Mouse (Mus musculus) hindbrain, embryonic 13.5 days (tissue): ENCODE measurements at regions not wholly inside any gene's neighbourhood (a gene's known extent, or its start where the extent isn't known, plus 50 kb on each side); places are given as distances from the start of the nearest gene placed in this dataset.
A peak's percentile ranks its signal among the peaks of the same experiment; 100 is the strongest.

Source experiments
- ATAC-seq: fragments of 200-750 bp; cut with Nextera tagmentation; 2 replicates; pipeline ENCODE4 v1.8.0; 2017; ENCODE audit warnings: moderate TSS enrichment; ENCODE audit not compliant: low FRiP score
- H3K27ac ChIP-seq: fragments of 300-500 bp; sonication (generic); 2 replicates; pipeline ENCODE4 v1.5.1; 2015; ENCODE audit warnings: inconsistent platforms, mild to moderate bottlenecking, moderate library complexity
- H3K27me3 ChIP-seq: fragments of 300-500 bp; sonication (generic); 2 replicates; pipeline ENCODE4 v1.6.1; 2015; ENCODE audit warnings: mild to moderate bottlenecking, inconsistent platforms
- H3K36me3 ChIP-seq: fragments of 300-500 bp; sonication (generic); 2 replicates; pipeline ENCODE4 v1.6.1; 2015; ENCODE audit warnings: mild to moderate bottlenecking, inconsistent platforms
- H3K4me1 ChIP-seq: fragments of 300-500 bp; sonication (generic); replicated peaks from 2 replicates; pipeline ENCODE4 v1.6.1; 2015; ENCODE audit warnings: inconsistent platforms
- H3K4me2 ChIP-seq: fragments of 300-500 bp; sonication (generic); 2 replicates; pipeline ENCODE4 v1.6.1; 2015; ENCODE audit warnings: inconsistent platforms, mild to moderate bottlenecking, moderate library complexity
- H3K4me3 ChIP-seq: fragments of 300-500 bp; sonication (generic); 2 replicates; pipeline ENCODE4 v1.5.1; 2015; ENCODE audit warnings: mild to moderate bottlenecking, inconsistent platforms
- H3K9ac ChIP-seq: fragments of 300-500 bp; sonication (generic); 2 replicates; pipeline ENCODE4 v1.6.1; 2015; ENCODE audit warnings: mild to moderate bottlenecking, inconsistent platforms
- H3K9me3 ChIP-seq: fragments of 300-500 bp; sonication (generic); 2 replicates; pipeline ENCODE4 v1.6.1; 2016; ENCODE audit warnings: inconsistent platforms
- WGBS: fragments of 180-500 bp; shearing (Covaris S2); methylation state at CpG from one replicate; pipeline ENCODE4 v1.1.7; 2015; 5-methylcytosine and 5-hydroxymethylcytosine counted together

DNA sequence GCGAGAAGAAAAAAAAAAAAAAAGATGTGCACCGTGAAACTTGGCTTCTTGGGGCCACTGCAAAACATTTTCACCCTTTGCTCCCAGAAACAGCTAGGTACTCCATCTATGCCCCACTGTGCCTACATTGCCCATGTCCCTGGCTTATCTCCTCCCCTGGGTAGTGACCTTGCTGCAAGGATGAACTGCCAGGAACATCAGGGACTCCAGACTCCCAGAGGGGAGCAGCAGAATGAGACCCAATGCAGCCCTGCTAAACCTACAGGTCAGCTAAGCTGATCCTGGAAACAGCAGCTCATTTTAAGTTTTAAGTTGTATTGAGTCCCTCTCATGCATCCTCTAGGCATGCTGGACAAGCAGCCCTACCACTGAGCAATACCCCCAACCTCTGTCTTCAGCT, 92.2 kb upstream of the Zdhhc25 start:
- Histone ChIP-seq H3K27me3 (0 out of 2 replicates have a peak, but pooled peaks cover 4% of the 10 kb centered on the region), H3K9me3 (no peaks in the 10 kb centered on the region), H3K4me2 (no peak overlapping the region), H3K9ac (no peak overlapping the region), H3K4me1 (peaks cover 11% of the 10 kb centered on the region; the same call in 1 of the 2 replicates), H3K36me3 (no peaks in the 10 kb centered on the region), H3K27ac (no peak overlapping the region), H3K4me3 (no peak overlapping the region)
- ATAC-seq: no peak
- 66% methylated on average over 2 of the region's 2 CpGs for WGBS

DNA sequence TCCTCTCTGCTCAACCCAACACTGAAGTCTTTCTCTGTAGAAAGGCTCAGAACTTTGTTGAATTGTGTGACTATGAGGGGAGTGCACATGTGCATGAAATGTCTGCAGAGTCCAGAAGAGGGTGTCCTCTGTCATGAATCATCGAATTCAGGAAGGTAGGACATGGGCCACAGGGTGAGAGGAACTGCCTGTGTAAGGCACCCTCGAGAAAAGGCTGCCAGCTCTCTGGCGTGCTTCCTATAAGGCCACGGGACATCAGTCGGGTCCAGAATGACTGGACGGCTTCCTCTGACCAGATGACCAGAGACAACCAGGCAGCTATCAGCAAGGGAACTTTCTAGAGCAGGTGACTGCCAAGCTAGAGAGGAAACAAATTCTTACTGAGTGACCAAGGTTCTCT, 91.1 kb upstream of the Zdhhc25 start:
- ATAC-seq: no peak
- WGBS: 89% methylated on average over 6 of the region's 6 CpGs
- no peak overlapping the region for H3K27ac ChIP-seq
- H3K36me3 ChIP-seq: no peaks in the 10 kb centered on the region
- H3K9me3 ChIP-seq: no peaks in the 10 kb centered on the region
- H3K4me2 ChIP-seq: no peak overlapping the region
- 0 out of 2 replicates have a peak, but pooled peaks cover 4% of the 10 kb centered on the region for H3K27me3 ChIP-seq
- H3K4me1 ChIP-seq: peaks cover 8% of the 10 kb centered on the region; the same call in 1 of the 2 replicates
- no peak overlapping the region for H3K4me3 ChIP-seq
- no peak overlapping the region for H3K9ac ChIP-seq

DNA sequence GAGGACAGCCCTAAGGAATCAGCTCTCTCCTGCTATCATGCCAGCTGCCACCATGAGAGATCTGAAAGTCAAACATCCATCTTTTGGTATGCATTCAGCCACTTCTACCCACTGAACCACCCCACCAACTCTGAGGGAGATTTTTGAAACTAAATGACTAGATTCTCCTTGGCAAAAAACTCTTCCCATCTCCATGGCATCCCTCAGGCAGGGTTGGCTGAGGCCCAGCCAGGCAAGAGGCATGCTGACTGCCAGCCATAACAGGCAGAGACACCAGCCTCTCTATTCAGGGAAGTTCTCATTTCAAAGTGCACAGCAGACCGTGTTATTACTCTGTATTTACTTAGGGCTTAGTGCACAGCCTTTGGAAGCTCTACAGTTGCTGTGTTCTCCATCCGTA, 90.5 kb upstream of the Zdhhc25 start:
- WGBS: 77% methylated on average over 2 of the region's 2 CpGs
- H3K4me2 ChIP-seq: no peak overlapping the region
- H3K27ac ChIP-seq: no peak overlapping the region
- 0 out of 2 replicates have a peak, but pooled peaks cover 7% of the 10 kb centered on the region for H3K4me1 ChIP-seq
- no peak overlapping the region for H3K9ac ChIP-seq
- 0 out of 2 replicates have a peak, but pooled peaks cover 4% of the 10 kb centered on the region for H3K27me3 ChIP-seq
- no peaks in the 10 kb centered on the region for H3K36me3 ChIP-seq
- H3K4me3 ChIP-seq: no peak overlapping the region
- H3K9me3 ChIP-seq: no peaks in the 10 kb centered on the region
- ATAC-seq: no peak

DNA sequence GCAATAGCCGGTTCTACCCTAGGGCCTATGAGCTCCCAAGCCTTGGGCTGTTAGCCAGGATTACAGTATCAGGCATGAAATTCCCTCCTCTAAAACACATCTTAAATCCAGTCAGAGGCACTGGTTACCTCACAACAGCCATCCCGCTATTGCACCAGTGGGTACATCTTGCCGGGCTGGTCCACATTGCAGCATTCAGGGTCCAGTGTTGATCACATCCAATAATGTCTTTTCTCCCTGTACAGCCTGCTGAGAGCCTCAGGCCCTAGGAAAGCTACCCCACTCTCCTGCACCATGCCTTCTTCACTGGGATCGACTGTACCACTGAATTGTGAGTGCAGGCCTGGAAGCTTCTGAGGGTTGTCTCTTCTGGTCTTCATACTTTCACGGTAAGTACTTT, 86.0 kb upstream of the Zdhhc25 start:
- H3K9me3 ChIP-seq: 0 out of 2 replicates have a peak, but pooled peaks cover 6% of the 10 kb centered on the region
- no peaks in the 10 kb centered on the region for H3K4me1 ChIP-seq
- no peak overlapping the region for H3K4me2 ChIP-seq
- no peak overlapping the region for H3K27ac ChIP-seq
- no peak for ATAC-seq
- 96% methylated on average over 5 of the region's 5 CpGs for WGBS
- H3K36me3 ChIP-seq: no peaks in the 10 kb centered on the region
- no peaks in the 10 kb centered on the region for H3K27me3 ChIP-seq
- no peak overlapping the region for H3K9ac ChIP-seq
- H3K4me3 ChIP-seq: no peak overlapping the region

DNA sequence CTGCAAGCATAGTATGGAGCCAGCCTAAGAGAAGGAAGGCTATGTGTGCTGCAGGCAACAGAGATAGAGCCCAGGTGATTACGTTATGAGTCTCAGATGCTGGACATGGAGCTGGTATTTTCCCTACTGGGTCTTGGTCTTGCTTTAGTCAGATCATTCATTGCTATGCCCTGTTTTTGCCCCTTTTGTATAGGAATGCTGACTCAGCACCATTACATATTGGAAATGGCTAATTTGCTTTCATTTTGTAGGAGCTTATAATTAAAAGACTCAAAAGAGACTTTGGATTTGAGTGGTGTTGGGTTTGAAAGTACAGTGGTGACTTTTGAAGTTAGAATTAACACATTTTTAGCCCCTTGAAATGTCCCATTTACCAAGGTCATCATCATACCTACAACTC, 68.9 kb upstream of the Zdhhc25 start:
- no peak overlapping the region for H3K4me3 ChIP-seq
- no peak overlapping the region for H3K27ac ChIP-seq
- no peak overlapping the region for H3K9ac ChIP-seq
- H3K4me2 ChIP-seq: no peak overlapping the region
- no peaks in the 10 kb centered on the region for H3K27me3 ChIP-seq
- H3K9me3 ChIP-seq: no peaks in the 10 kb centered on the region
- no peak for ATAC-seq
- peaks cover 13% of the 10 kb centered on the region for H3K4me1 ChIP-seq
- H3K36me3 ChIP-seq: no peaks in the 10 kb centered on the region
- 97% methylated on average over 1 of the region's 1 CpGs for WGBS

DNA sequence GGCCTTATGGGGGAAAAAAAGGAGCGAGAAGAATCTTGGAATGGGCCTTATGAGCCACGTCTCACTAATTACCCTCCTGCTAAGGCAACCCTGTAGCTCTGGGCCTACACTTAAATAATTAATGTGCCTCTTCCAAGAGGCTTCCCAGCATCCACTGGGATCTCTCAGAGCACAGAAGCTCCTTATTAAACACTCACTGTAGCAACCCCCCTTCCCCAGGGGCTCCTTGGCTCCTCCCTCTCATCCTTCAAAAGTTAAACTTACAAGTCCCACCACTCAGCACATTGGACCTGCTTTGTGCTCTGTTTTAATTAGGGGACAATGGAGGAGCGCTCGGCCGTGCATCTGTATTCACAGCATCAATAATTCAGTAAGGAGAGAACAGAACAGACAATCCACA, 68.1 kb upstream of the Zdhhc25 start:
- H3K4me3 ChIP-seq: no peak overlapping the region
- H3K4me2 ChIP-seq: no peak overlapping the region
- no peaks in the 10 kb centered on the region for H3K27me3 ChIP-seq
- no peaks in the 10 kb centered on the region for H3K9me3 ChIP-seq
- no peak for ATAC-seq
- WGBS: 26% methylated on average over 5 of the region's 5 CpGs
- peaks cover 13% of the 10 kb centered on the region for H3K4me1 ChIP-seq
- 0 out of 2 replicates have a peak overlapping the region, but pooled peaks have one; percentile 49 for H3K27ac ChIP-seq
- H3K36me3 ChIP-seq: no peaks in the 10 kb centered on the region
- no peak overlapping the region for H3K9ac ChIP-seq

DNA sequence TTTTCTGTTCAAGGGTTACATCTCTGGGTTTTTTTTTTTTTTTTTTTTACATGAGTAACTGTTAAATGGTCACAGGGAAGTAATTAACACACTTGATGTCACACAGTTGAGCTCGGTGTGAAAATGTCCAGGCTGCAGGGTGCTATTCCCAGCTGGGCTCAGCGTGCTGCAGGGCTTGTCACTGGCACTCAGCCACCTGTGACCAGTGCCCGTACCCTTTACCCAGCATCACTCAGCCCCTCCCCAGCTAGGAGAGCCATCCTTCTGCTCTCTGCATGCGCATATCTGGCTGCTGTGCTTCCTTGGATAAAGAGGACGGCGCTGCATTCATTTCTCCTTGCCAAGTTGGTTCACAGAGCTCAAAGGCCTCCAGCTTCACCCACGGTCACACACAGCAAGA, 66.7 kb upstream of the Zdhhc25 start:
- no peak overlapping the region for H3K27ac ChIP-seq
- H3K9me3 ChIP-seq: no peaks in the 10 kb centered on the region
- H3K36me3 ChIP-seq: no peaks in the 10 kb centered on the region
- H3K4me3 ChIP-seq: no peak overlapping the region
- peaks cover 13% of the 10 kb centered on the region for H3K4me1 ChIP-seq
- 40% methylated on average over 7 of the region's 7 CpGs for WGBS
- H3K4me2 ChIP-seq: no peak overlapping the region
- H3K9ac ChIP-seq: no peak overlapping the region
- H3K27me3 ChIP-seq: no peaks in the 10 kb centered on the region
- ATAC-seq: no peak

DNA sequence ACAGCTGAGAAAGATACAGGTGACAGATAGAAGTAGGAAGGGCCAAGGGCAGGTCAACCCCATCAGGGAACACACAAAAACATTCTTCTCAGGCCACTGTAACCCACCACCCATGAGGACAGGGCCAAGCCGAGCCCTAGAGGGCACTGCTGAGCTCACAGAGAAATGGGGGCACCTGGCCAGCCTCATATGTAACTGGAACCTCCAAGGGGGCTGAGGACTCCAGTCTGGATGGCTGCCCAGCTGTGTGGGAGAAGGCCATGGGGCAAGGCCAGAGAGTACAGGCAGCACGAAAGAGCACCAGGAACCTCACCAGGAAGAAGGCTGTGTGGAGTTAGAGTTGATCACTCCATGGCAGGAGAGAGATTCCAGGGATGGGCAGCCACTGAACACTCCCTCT, 64.6 kb upstream of the Zdhhc25 start:
- Histone ChIP-seq H3K36me3 (no peaks in the 10 kb centered on the region), H3K9ac (no peak overlapping the region), H3K4me3 (no peak overlapping the region), H3K4me1 (peaks cover 13% of the 10 kb centered on the region), H3K4me2 (no peak overlapping the region), H3K27ac (no peak overlapping the region), H3K27me3 (no peaks in the 10 kb centered on the region), H3K9me3 (no peaks in the 10 kb centered on the region)
- 74% methylated on average over 2 of the region's 2 CpGs for WGBS
- ATAC-seq: no peak

DNA sequence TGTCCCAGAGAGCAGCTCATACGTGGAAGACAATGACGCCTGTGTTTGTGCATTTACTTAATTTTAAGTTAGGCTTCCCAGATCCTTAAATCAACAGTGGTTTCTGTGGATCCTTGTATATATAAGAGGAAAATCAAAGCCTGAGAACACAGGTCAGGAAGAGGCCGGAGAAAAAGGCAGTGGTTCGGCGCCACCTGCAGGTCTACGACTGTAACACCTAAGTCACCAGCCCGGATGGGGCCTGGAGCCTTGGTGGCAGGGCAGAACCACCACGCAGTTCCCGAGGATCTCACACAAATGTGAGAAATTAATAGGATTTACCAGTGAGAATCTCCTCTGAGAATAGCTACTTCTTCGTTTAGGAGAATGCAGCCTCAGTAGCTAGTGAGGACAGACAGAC, 62.9 kb upstream of the Zdhhc25 start:
- 22% methylated on average over 10 of the region's 10 CpGs for WGBS
- H3K9ac ChIP-seq: no peak overlapping the region
- H3K27ac ChIP-seq: no peak overlapping the region
- H3K9me3 ChIP-seq: no peaks in the 10 kb centered on the region
- H3K4me2 ChIP-seq: no peak overlapping the region
- no peaks in the 10 kb centered on the region for H3K36me3 ChIP-seq
- peaks cover 13% of the 10 kb centered on the region for H3K4me1 ChIP-seq
- ATAC-seq: no peak
- no peaks in the 10 kb centered on the region for H3K27me3 ChIP-seq
- no peak overlapping the region for H3K4me3 ChIP-seq

DNA sequence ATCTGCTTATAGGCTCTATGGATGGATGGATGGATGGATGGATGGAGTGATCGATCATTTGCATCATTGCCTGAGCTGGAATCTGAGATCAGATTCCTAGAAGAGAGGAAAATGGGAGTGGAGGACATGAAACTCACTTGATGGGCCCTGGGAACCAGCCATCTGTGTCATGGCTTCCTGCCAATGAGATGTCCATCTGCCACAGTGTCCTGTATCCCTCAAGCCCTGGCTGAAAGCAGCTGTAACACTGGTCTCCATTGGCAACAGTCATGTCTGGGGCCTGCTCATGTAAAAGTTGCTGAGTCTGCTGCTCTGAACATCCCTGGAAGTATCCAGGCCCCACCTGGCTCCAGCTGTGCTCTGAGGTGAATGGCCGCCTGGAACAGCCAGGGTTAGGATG, 57.5 kb upstream of the Zdhhc25 start:
- no peaks in the 10 kb centered on the region for H3K27me3 ChIP-seq
- H3K4me1 ChIP-seq: peaks cover 6% of the 10 kb centered on the region
- no peak overlapping the region for H3K4me2 ChIP-seq
- H3K4me3 ChIP-seq: no peak overlapping the region
- ATAC-seq: no peak
- no peaks in the 10 kb centered on the region for H3K9me3 ChIP-seq
- H3K36me3 ChIP-seq: no peaks in the 10 kb centered on the region
- H3K27ac ChIP-seq: no peak overlapping the region
- WGBS: 81% methylated on average over 2 of the region's 2 CpGs
- no peak overlapping the region for H3K9ac ChIP-seq

DNA sequence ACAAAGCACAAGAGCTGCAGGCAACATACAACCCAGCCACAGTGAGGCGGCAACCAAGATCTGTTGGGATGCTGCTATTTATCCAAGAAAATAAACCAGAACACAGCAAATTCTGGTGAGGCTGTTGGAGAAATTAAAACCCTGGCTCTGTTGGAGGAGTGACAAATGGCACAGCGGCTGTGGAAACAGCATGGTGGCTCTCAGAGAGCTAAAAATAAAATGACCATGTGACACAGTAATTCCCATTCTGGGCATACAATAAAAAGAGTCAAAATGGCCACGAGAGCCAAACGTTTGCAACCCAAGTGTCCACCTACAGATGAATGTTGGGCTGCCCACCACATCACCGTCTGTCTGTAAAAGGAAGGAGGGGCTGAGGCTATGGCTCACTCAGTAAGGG, 55.9 kb upstream of the Zdhhc25 start:
- Histone ChIP-seq H3K9ac (no peak overlapping the region), H3K4me1 (peaks cover 6% of the 10 kb centered on the region), H3K27me3 (no peaks in the 10 kb centered on the region), H3K9me3 (no peaks in the 10 kb centered on the region), H3K27ac (no peak overlapping the region), H3K36me3 (no peaks in the 10 kb centered on the region), H3K4me3 (no peak overlapping the region), H3K4me2 (no peak overlapping the region)
- no peak for ATAC-seq
- WGBS: 73% methylated on average over 5 of the region's 5 CpGs

DNA sequence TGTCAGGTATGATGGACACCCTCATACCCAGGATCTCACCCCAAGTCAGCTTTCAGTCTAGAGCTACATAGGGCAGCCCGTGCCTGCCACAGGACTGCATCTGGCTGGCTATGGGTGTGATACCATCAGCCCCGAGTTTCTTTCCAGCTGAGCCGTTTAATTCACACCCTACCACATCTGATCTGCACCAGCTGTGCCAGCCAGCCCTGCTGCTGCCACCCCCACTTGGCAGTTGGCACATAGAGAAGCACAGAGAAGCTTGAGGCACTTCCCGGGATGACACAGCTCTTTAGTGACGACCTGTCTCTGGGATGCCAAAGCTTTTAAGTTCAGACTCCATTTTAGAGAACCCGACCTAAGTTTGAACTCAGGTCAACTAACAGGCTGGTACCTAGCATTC, 51.8 kb upstream of the Zdhhc25 start:
- Histone ChIP-seq H3K4me1 (no peaks in the 10 kb centered on the region), H3K36me3 (no peaks in the 10 kb centered on the region), H3K27me3 (no peaks in the 10 kb centered on the region), H3K4me3 (no peak overlapping the region), H3K9ac (no peak overlapping the region), H3K27ac (no peak overlapping the region), H3K4me2 (no peak overlapping the region), H3K9me3 (no peaks in the 10 kb centered on the region)
- no peak for ATAC-seq
- 70% methylated on average over 6 of the region's 6 CpGs for whole genome bisulfite sequencing
